Mouse (Mus musculus): ENCODE data around the gene Rpl23. TPM values are rescaled to one million over a fixed set of nuclear protein-coding genes. Genes with fewer than 3 reads are reported as not detected.

Rpl23 gene
- total RNA-seq, 1 experiment from 2014 or later, result 2,081 TPM

GRCm38 (mm10) chr11:97815736-97816135 lies 33.5 kb upstream of the Rpl23 start:
- ATAC-seq (replicated peaks; ENCODE audit: low read depth, poor library complexity, severe bottlenecking), result no peak

- ATAC-seq (replicated peaks; ENCODE audit: low read depth, poor library complexity, severe bottlenecking), result no peak
Measured at GRCm38 (mm10) chr11:97813746-97814515, 31.7 kb upstream of the Rpl23 start.

GRCm38 (mm10) chr11:97813085-97813484 lies 30.8 kb upstream of the Rpl23 start:
- no peak for ATAC-seq (replicated peaks; ENCODE audit: low read depth, poor library complexity, severe bottlenecking)

- no peak for ATAC-seq (replicated peaks; ENCODE audit: low read depth, poor library complexity, severe bottlenecking)
Measured at GRCm38 (mm10) chr11:97812491-97812921, 30.3 kb upstream of the Rpl23 start.

GRCm38 (mm10) chr11:97811569-97812362 lies 29.5 kb upstream of the Rpl23 start:
- no peak for ATAC-seq (replicated peaks; ENCODE audit: low read depth, poor library complexity, severe bottlenecking)

GRCm38 (mm10) chr11:97810970-97811369 lies 28.7 kb upstream of the Rpl23 start:
- no peak for ATAC-seq (replicated peaks; ENCODE audit: low read depth, poor library complexity, severe bottlenecking)

- ATAC-seq (replicated peaks; ENCODE audit: low read depth, poor library complexity, severe bottlenecking), result peak; percentile 26
Measured at GRCm38 (mm10) chr11:97810356-97810755, 28.1 kb upstream of the Rpl23 start.

GRCm38 (mm10) chr11:97809235-97810121 lies 27.2 kb upstream of the Rpl23 start:
- ATAC-seq (replicated peaks; ENCODE audit: low read depth, poor library complexity, severe bottlenecking), result no peak

GRCm38 (mm10) chr11:97808621-97809234 lies 26.5 kb upstream of the Rpl23 start:
- no peak for ATAC-seq (replicated peaks; ENCODE audit: low read depth, poor library complexity, severe bottlenecking)

GRCm38 (mm10) chr11:97808093-97808492 lies 25.9 kb upstream of the Rpl23 start:
- no peak for ATAC-seq (replicated peaks; ENCODE audit: low read depth, poor library complexity, severe bottlenecking)

GRCm38 (mm10) chr11:97807626-97808025 lies 25.4 kb upstream of the Rpl23 start:
- no peak for ATAC-seq (replicated peaks; ENCODE audit: low read depth, poor library complexity, severe bottlenecking)

GRCm38 (mm10) chr11:97806613-97806964 lies 24.4 kb upstream of the Rpl23 start:
- ATAC-seq (replicated peaks; ENCODE audit: low read depth, poor library complexity, severe bottlenecking), result no peak

- ATAC-seq (replicated peaks; ENCODE audit: low read depth, poor library complexity, severe bottlenecking), result no peak
Measured at GRCm38 (mm10) chr11:97805662-97806612, 23.7 kb upstream of the Rpl23 start.

GRCm38 (mm10) chr11:97804841-97805661 lies 22.8 kb upstream of the Rpl23 start:
- no peak for ATAC-seq (replicated peaks; ENCODE audit: low read depth, poor library complexity, severe bottlenecking)

- ATAC-seq (replicated peaks; ENCODE audit: low read depth, poor library complexity, severe bottlenecking), result no peak
Measured at GRCm38 (mm10) chr11:97803847-97804246, 21.6 kb upstream of the Rpl23 start.

- no peak for ATAC-seq (replicated peaks; ENCODE audit: low read depth, poor library complexity, severe bottlenecking)
Measured at GRCm38 (mm10) chr11:97802495-97802894, 20.3 kb upstream of the Rpl23 start.

GRCm38 (mm10) chr11:97802194-97802470 lies 19.9 kb upstream of the Rpl23 start:
- no peak for ATAC-seq (replicated peaks; ENCODE audit: low read depth, poor library complexity, severe bottlenecking)
